In the genomic region with DNA sequence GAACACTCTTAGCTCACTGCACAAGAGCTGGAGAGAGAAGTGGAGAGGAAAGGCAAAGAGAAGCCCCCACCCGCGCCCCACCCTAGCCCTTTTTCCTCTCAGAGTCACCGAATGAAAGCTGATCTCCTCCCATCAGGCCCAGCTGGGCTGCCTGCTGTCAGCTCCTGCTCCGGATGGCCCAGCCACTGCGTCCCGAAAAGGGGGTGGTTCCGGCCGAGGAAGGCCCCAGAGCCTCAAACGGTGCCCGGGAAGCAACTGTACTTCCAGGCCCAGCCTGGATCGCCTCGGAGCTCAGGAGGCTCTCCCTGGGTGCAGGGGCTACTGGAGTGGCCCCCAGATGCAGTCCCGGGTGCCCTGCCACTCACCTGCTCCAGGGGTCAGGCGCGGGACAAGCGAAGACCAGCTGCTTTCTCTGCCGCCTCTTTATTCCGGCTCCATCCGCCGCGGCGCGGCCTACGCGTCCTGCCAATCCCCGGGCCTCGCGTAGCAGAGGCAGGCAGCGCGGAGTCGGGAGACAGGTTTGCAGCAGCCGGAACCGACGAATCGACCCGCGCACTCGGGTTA, we compare ENCODE assay signal across 8 mouse cellular contexts. TPM values are rescaled to one million over a fixed set of nuclear protein-coding genes. Genes with fewer than 3 reads are reported as not detected.
DNase-seq lines count a peak whose midpoint lies in the region; ATAC-seq lines count a peak whose summit lies in the region.

No protein-coding gene starts in this region.

- no peak for DNase-seq in kidney, adult 11 months
- peak; percentile 74 for DNase-seq in R1 (ENCODE audit: low read depth, low spot score)
- DNase-seq in spleen, postnatal 4 days (ENCODE audit: low spot score in 2 of 2) = no peak
- no peak for DNase-seq in T-cell, adult 2 months (ENCODE audit: low spot score)

- under 1% methylated on average over 38 of the region's 38 CpGs for WGBS in kidney, embryonic 15.5 days
- 0% methylated on average over 38 of the region's 38 CpGs for WGBS in forebrain, embryonic 15.5 days
- WGBS in limb, embryonic 12.5 days = 0% methylated on average over 34 of the region's 38 CpGs
- whole genome bisulfite sequencing in midbrain, embryonic 12.5 days = under 1% methylated on average over 38 of the region's 38 CpGs

- H3K4me2 ChIP-seq in kidney, embryonic 15.5 days = peak overlapping the region; percentile 65
- H3K4me2 ChIP-seq in forebrain, embryonic 15.5 days (replicated peaks) = peak overlapping the region; percentile 80
- peak overlapping the region; percentile 71 for H3K4me2 ChIP-seq in limb, embryonic 12.5 days
- H3K4me2 ChIP-seq in midbrain, embryonic 12.5 days (replicated peaks) = peak overlapping the region; percentile 88

- H3K9me3 ChIP-seq in kidney, embryonic 15.5 days (replicated peaks) = no peaks in the 10 kb centered on the region
- H3K9me3 ChIP-seq in forebrain, embryonic 15.5 days = no peaks in the 10 kb centered on the region
- H3K9me3 ChIP-seq in limb, embryonic 12.5 days = no peaks in the 10 kb centered on the region
- no peaks in the 10 kb centered on the region for H3K9me3 ChIP-seq in midbrain, embryonic 12.5 days

- H3K4me1 ChIP-seq in kidney, embryonic 15.5 days = peaks cover 36% of the 10 kb centered on the region
- peaks cover 34% of the 10 kb centered on the region for H3K4me1 ChIP-seq in forebrain, embryonic 15.5 days
- peaks cover 18% of the 10 kb centered on the region for H3K4me1 ChIP-seq in limb, embryonic 12.5 days (replicated peaks)
- peaks cover 24% of the 10 kb centered on the region for H3K4me1 ChIP-seq in midbrain, embryonic 12.5 days

- peaks cover 62% of the 10 kb centered on the region for H3K36me3 ChIP-seq in kidney, embryonic 15.5 days
- peaks cover 37% of the 10 kb centered on the region for H3K36me3 ChIP-seq in forebrain, embryonic 15.5 days
- peaks cover 56% of the 10 kb centered on the region for H3K36me3 ChIP-seq in limb, embryonic 12.5 days
- peaks cover 40% of the 10 kb centered on the region for H3K36me3 ChIP-seq in midbrain, embryonic 12.5 days

- peak; percentile 50 for ATAC-seq in kidney, embryonic 15.5 days (replicated peaks; ENCODE audit: low FRiP score)
- peak; percentile 59 for ATAC-seq in forebrain, embryonic 15.5 days (replicated peaks)
- peak; percentile 17 for ATAC-seq in limb, embryonic 12.5 days (ENCODE audit: insufficient number of reproducible peaks, insufficient read depth, low FRiP score, low TSS enrichment, low read depth)
- ATAC-seq in midbrain, embryonic 12.5 days (ENCODE audit: low FRiP score, low read depth) = peak; percentile 42

- H3K4me3 ChIP-seq in kidney, embryonic 15.5 days (replicated peaks) = peak overlapping the region; percentile 68
- H3K4me3 ChIP-seq in forebrain, embryonic 15.5 days = peak overlapping the region; percentile 88
- H3K4me3 ChIP-seq in limb, embryonic 12.5 days (replicated peaks) = peak overlapping the region; percentile 90
- peak overlapping the region; percentile 95 for H3K4me3 ChIP-seq in midbrain, embryonic 12.5 days

- no peaks in the 10 kb centered on the region for H3K27me3 ChIP-seq in kidney, embryonic 15.5 days
- H3K27me3 ChIP-seq in forebrain, embryonic 15.5 days = no peaks in the 10 kb centered on the region
- no peaks in the 10 kb centered on the region for H3K27me3 ChIP-seq in limb, embryonic 12.5 days
- no peaks in the 10 kb centered on the region for H3K27me3 ChIP-seq in midbrain, embryonic 12.5 days

- peak overlapping the region; percentile 68 for H3K9ac ChIP-seq in kidney, embryonic 15.5 days
- H3K9ac ChIP-seq in forebrain, embryonic 15.5 days (replicated peaks) = peak overlapping the region; percentile 99
- H3K9ac ChIP-seq in limb, embryonic 12.5 days (replicated peaks) = peak overlapping the region; percentile 92
- H3K9ac ChIP-seq in midbrain, embryonic 12.5 days (replicated peaks) = peak overlapping the region; percentile 95

- peak overlapping the region; percentile 100 for H3K27ac ChIP-seq in kidney, embryonic 15.5 days
- H3K27ac ChIP-seq in forebrain, embryonic 15.5 days (replicated peaks) = peak overlapping the region; percentile 94
- H3K27ac ChIP-seq in limb, embryonic 12.5 days = peak overlapping the region; percentile 98
- H3K27ac ChIP-seq in midbrain, embryonic 12.5 days (replicated peaks) = peak overlapping the region; percentile 98

RNA-seq across cellular contexts. Expression of a gene that starts 0.5 kb away (rescaled TPM):
- 8.6 and 9.6 TPM in 2 replicates for polyA plus RNA-seq in kidney, embryonic 15.5 days (2015; fragmentation: Nextera tagmentation; extraction: Ambion mirVana)
- 18.6 and 19.8 TPM in 2 replicates for polyA plus RNA-seq in forebrain, embryonic 15.5 days (2015; fragmentation: Nextera tagmentation; extraction: Ambion mirVana)
- polyA plus RNA-seq in limb, embryonic 12.5 days (2016; fragmentation: Nextera tagmentation; extraction: Ambion mirVana) = 11.3 and 12.9 TPM in 2 replicates
- 19.1 and 20.6 TPM in 2 replicates for polyA plus RNA-seq in midbrain, embryonic 12.5 days (2016; fragmentation: Nextera tagmentation; extraction: Ambion mirVana)

RNA-seq across cellular contexts. Expression of a gene that starts 0.8 kb away (rescaled TPM):
- polyA plus RNA-seq in kidney, embryonic 15.5 days (2015; fragmentation: Nextera tagmentation; extraction: Ambion mirVana) = 47.0 and 49.0 TPM in 2 replicates
- 44.4 and 45.9 TPM in 2 replicates for polyA plus RNA-seq in forebrain, embryonic 15.5 days (2015; fragmentation: Nextera tagmentation; extraction: Ambion mirVana)
- 39.7 and 40.9 TPM in 2 replicates for polyA plus RNA-seq in limb, embryonic 12.5 days (2016; fragmentation: Nextera tagmentation; extraction: Ambion mirVana)
- 33.9 and 37.1 TPM in 2 replicates for polyA plus RNA-seq in midbrain, embryonic 12.5 days (2016; fragmentation: Nextera tagmentation; extraction: Ambion mirVana)

RNA-seq across cellular contexts. Expression of a gene that starts 20.8 kb away (rescaled TPM):
- polyA plus RNA-seq in kidney, embryonic 15.5 days (2015; fragmentation: Nextera tagmentation; extraction: Ambion mirVana) = 10.0 and 12.3 TPM in 2 replicates
- 13.8 and 15.0 TPM in 2 replicates for polyA plus RNA-seq in forebrain, embryonic 15.5 days (2015; fragmentation: Nextera tagmentation; extraction: Ambion mirVana)
- polyA plus RNA-seq in limb, embryonic 12.5 days (2016; fragmentation: Nextera tagmentation; extraction: Ambion mirVana) = 12.5 and 13.8 TPM in 2 replicates
- polyA plus RNA-seq in midbrain, embryonic 12.5 days (2016; fragmentation: Nextera tagmentation; extraction: Ambion mirVana) = 23.5 and 27.1 TPM in 2 replicates

RNA-seq across cellular contexts. Expression of a gene that starts 20.9 kb away (rescaled TPM):
- polyA plus RNA-seq in kidney, embryonic 15.5 days (2015; fragmentation: Nextera tagmentation; extraction: Ambion mirVana) = 0.33 TPM in 1 of 2 replicates, not detected in the other
- 1.3 and 1.4 TPM in 2 replicates for polyA plus RNA-seq in forebrain, embryonic 15.5 days (2015; fragmentation: Nextera tagmentation; extraction: Ambion mirVana)
- polyA plus RNA-seq in limb, embryonic 12.5 days (2016; fragmentation: Nextera tagmentation; extraction: Ambion mirVana) = 0.56 TPM in 1 of 2 replicates, not detected in the other
- polyA plus RNA-seq in midbrain, embryonic 12.5 days (2016; fragmentation: Nextera tagmentation; extraction: Ambion mirVana) = not detected in 2 replicates

RNA-seq across cellular contexts. Expression of a gene that starts 24.9 kb away (rescaled TPM):
- 0.44 and 0.81 TPM in 2 replicates for polyA plus RNA-seq in kidney, embryonic 15.5 days (2015; fragmentation: Nextera tagmentation; extraction: Ambion mirVana)
- 0.18 and 0.31 TPM in 2 replicates for polyA plus RNA-seq in forebrain, embryonic 15.5 days (2015; fragmentation: Nextera tagmentation; extraction: Ambion mirVana)
- 0.26 TPM in 1 of 2 replicates, not detected in the other for polyA plus RNA-seq in limb, embryonic 12.5 days (2016; fragmentation: Nextera tagmentation; extraction: Ambion mirVana)
- 0.05 and 0.13 TPM in 2 replicates for polyA plus RNA-seq in midbrain, embryonic 12.5 days (2016; fragmentation: Nextera tagmentation; extraction: Ambion mirVana)
